Mouse (Mus musculus): ENCODE measurements at regions not wholly inside any gene's neighbourhood (a gene's known extent, or its start where the extent isn't known, plus 50 kb on each side); places are given as distances from the start of the nearest gene placed in this dataset.

DNA sequence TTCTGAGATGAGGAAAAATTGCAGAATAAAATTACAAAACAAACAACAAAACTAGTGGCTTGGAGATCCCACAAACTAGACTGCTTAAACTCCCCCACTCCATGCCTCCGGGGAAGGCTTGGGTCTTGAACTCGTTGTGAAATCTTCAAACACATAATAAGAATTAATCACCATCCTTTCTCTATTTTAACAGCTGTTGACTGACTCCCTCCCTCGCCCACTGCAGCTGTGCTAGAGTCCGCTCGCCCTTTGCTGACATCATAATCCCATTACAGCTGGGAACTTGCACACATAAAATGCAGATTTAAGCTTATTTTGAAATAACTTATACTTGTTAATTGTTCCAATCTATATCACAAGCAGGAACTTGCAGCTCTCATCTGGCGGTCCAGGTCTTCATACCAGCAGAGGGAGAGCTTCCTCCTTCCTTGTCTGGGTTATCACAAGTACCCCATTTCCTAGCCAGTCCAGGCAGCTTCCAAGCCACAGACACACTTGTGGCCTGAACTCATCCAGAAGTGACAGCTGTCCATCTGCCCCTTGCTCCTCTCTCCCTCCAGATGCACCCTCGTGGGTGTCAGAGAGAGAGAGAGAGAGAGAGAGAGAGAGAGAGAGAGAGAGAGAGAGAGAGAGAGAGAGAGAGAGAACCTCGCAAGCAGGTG lies 332.9 kb upstream of the Mki67 start:
- no peak for DNase-seq (ENCODE audit: low spot score)

DNA sequence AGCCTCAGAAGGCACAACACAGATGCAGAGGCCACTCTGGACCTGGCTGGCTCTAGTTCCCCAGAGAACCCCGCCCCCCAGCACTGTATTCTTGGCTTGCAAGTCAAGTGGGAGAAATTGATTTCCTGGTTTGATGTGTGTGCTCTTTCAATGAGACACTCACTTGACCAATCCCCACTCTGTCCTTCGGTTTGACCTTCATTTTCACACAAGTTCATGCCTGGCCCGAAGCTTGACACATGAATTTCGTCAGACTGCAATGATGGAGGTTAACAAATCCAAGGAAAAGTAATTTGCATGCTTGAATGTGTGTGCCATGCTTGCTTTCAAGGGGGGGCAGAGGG lies 333.4 kb upstream of the Mki67 start:
- DNase-seq (ENCODE audit: low spot score), result no peak

DNA sequence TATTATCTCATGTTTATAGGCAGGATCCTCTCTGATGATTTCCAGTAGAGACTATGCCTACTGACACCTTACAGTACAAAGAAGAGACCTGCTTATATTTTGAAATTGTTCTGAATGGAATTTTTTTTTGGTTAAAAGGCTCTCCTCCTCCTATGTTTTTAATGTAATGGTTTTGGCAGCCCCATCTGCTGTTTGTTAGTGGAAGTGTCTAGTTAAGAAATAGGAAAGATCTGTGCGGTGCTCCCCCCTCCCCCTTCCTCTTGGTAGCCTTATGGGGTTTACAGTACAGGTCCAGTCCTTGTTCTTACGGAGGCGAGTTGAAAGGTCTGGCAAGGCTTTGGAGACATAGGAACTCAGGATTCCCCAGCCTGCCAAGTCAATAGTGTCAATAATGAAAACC lies 334.0 kb upstream of the Mki67 start:
- no peak for DNase-seq (ENCODE audit: low spot score)

DNA sequence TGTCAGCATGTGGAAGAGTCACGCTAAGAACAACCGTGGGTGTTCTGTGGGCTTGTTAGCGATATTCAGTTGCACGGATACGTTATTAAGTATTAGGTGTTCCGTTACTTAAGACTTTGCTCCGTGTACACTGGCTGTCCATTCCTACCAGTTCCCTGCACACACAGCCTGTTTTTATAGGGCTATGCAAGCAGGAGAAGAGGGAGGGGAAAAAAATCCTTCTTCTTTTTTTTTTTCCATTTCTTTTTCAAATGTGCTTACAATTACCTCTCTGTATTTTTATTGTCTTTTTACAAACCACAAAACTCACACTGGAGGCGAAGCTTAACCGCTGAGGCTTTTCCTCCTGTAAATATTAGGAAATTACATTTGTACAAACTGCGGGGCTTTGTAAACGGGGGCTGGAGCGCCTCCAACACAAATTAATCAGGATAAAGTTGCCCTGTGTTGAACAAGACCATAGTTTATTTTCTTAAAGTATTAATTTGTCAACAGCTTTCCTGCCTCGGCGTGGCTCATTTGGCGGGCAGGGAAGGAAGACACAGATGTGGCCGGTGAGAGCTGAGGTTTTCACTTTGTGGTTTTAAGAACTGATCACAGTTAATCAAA lies 340.8 kb upstream of the Mki67 start:
- DNase-seq (ENCODE audit: low spot score), result no peak

DNA sequence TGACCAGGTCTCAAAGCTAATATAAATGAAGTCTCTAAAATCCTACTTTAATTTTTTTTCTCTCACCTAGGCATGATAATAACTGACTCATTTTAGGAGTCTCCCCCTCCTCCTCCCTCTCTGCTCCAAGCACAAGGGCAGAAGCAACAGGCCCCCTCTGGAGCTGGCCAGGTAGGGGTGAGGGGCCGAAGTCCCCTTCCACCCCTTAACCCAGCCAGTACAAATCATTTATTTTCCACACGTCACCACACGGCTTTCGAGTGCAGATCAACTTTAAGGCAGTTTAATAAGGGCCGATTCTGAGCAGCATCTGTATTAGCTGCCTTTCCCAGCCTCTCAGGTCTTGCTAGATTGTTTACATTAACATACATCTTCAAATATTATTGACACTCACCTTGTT lies 342.2 kb upstream of the Mki67 start:
- no peak for DNase-seq (ENCODE audit: low spot score)

DNA sequence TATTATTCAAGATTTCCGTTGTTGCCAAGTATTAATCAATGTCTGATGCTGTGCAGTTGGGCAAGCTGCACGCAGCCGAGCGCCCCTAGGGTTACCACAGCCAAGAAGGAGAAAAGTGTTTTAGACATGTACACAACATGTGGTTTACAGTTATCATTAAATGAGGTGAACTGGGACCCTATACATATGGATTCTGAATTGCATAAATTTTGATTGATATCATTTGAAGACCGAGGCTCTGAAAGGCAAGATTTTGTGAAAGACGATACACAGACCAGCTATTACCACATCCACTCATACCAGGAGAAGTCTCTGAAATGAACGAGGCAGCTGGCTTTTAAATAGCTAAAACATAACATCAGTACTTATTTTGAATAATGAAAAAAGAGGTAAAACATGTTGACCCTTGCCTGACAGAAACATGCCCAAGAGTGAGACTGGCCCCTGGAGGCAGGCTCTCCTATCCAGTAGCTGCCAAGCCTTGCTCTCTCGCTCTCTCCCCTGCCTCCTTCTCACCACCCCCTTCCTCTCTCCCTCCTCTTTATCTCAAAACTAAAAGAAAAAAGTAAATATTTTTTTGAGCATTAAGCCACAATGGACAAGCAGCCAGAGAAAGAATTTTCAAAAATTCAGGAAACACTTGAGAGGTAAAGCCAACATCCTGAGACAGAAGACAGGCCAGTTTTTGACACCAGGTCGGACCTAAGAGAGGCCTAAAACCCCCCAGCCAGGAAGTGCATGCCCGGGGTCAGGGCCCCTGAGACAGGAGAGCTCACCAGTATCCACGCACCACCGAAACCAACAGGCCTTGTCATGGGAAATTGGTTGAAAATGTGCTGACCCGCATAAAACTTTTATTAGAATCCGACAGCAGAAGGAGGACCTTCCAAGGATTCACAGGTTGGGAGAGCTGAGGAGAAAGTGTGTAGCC lies 342.9 kb upstream of the Mki67 start:
- no peak for DNase-seq (ENCODE audit: low spot score)

DNA sequence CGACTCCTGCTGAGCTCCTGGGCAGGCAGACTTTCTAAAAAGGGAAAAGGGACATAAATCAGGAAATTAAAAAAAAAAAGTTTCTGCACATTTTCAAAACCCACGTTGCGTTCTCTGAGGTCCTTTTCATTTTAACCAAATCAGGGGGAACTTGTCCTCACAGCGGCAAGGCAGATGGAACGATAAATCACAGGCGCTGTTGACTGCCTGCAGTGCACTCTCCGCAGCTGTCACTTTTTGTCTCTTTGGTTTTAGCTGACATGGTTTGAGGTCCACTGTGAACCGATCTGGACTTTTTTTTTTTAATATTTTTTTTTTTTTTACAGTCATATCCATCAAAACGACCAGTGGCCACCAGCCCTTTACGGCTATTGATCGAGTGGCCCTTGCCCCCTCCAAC lies 343.7 kb upstream of the Mki67 start:
- DNase-seq (ENCODE audit: low spot score), result no peak

DNA sequence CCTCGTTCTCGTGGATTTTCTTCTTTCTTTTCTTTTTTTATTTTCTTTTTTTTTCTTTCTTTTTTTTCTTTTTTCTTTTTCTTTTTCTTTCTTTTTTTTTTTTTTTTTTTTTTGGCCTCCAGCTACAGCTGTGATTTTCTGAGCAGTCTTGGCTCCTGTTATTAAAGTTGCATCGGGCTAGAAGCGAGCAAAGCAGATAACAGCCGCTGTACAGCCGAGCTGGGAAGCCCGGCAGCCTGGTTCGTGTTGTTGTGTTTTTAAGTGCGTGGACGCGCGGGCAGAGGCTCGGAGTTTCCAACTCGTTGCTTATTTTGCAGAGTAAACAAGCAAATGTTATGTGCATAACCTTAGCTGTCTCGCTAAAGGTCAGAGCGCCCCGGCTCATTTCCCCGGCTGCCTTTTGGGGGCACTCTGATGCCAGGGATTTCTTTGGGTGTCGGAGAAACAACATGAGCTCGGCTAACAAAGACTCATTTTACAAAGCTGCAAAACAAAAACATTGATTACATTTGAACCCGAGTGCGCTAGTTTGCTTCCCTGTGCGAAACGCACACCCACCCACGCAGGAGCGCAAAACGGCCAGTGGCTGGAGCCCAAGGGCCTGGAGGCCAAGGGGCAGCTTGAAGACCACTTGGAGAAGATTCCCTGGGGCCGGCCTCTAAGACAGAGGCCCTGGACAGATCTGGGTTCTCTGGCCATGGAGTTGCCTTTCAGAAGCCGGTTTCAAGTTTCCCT lies 344.3 kb upstream of the Mki67 start:
- DNase-seq (ENCODE audit: low spot score), result no peak

DNA sequence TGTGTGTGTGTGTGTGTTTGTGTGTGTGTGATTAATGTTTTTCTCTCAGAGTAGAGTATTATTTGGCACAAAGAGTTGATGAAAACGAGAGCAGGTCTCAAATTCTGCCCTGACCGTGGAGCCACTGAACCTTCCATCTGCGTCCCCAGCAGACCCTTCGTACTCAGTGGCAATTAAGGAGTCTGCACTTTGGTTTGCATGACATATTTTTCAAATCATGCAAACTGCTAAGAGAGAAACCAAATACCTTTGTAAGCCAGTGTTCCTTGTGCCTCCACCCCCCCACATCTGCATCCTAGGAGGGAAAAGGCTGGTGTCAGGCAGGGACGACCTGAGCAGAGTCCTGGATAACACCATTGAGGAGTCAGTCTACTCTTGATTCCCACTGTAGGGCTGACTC lies 346.5 kb upstream of the Mki67 start:
- no peak for DNase-seq (ENCODE audit: low spot score)

DNA sequence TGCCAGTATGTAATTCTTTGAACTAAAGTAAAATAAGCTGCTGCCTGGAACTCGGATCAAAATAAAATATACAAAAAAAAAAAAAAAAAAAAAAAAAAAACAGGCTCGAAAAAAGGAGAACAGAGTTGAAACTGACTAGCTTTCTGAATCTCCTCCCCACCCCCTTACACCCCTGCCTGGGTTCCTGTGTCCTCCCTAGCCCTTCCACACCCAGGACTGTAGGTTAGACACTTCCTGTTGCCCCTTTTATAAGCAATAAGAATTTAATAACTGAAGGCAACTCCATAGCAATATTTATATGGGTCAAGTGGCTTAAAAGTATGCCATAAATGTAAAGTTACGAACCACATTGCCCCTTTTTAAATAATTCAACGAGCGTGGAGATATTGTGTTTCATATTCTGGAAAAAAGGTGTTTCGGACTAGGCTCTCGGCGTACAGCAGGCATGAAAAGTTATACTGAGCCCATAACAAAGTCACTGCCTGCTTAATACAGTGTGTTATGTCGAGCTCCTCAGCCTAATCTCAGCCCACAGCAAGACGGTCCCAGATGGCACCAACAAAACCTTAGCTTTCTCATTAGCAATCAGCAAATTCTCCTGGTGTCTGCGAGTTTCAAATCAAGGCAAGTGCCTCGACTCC lies 349.0 kb upstream of the Mki67 start:
- no peak for DNase-seq (ENCODE audit: low spot score)

DNA sequence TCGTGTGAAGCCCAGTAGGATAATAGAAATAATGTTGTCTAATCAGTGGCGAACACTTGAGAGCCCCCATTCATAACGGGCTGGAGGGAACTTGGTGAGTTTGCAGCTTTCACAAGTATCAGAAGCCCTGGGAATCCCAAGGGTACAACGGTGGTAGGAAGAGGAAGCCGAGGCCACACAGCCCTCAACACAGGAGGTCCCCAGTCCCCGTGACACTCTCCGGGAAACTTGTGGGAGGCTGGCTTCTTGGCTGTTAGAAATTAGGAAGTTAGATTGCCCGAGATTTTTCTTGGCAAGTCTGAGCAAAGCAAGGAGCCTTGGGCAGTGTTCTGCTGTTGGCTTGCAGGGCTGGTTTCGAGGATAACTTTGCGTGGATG lies 349.5 kb upstream of the Mki67 start:
- no peak for DNase-seq (ENCODE audit: low spot score)

DNA sequence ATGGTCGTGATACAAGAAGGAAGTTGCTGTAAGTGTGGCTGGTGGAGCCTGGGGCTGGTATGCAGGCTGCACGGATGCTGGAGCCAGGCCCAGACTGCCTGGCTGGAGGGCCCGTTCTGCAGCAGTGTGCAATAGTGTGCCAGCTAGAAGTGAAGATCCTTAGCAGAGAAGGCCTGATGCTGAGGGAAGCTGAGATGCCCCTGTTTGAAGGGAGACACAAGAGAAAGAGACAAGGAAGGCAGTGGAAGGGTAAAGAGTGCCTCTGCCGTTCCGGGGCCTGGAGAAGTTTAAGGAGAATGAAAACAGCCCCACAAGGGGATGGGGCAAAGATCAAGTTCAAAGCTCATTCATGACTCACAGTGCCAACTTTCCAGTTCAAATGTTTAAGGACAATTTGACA lies 354.7 kb upstream of the Mki67 start:
- DNase-seq (ENCODE audit: low spot score), result no peak

DNA sequence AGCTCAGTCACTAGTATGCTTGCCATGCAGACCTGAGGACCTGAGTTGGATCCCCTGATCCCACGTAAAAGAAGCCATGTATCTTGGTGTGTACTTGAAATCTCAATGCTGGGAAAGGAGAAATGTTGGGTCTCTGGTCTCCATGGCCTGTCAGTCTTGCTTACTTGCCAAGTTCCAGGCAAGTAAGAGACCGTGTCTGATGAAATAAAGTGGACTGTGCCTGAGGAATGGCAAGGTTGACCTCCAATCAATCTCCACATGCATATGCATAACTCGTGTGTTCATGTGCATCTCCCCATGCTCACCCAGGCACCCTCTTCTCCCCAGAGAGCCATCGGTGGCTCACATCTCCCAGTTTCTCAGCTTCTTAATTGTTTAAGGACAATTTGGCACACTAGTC lies 355.2 kb upstream of the Mki67 start:
- no peak for DNase-seq (ENCODE audit: low spot score)

DNA sequence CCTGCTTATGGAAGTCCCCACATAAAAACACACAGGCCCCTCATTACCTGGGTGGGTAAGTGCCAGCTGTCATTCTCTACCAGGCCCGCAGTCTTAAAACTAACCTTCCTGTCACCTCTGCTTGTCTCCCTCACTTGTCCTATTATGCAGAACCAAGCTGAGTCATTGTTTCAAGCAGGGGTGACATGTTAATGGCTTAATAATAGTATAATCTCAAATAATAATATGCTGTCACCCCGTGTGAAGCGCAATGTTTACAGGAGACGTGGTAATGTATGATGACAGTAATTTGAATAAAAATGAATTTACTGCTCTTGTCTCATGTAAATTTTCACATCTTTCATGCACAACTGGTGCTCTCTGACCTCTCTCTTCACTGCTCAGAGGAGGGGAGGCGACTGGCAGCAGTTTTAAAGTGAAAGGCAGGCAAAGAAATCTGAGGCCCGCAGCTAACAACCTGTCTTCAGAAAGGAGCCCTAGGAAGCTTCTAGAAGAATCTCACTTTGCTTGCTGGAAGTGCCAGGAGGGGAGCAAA lies 357.2 kb upstream of the Mki67 start:
- DNase-seq (ENCODE audit: low spot score), result no peak

DNA sequence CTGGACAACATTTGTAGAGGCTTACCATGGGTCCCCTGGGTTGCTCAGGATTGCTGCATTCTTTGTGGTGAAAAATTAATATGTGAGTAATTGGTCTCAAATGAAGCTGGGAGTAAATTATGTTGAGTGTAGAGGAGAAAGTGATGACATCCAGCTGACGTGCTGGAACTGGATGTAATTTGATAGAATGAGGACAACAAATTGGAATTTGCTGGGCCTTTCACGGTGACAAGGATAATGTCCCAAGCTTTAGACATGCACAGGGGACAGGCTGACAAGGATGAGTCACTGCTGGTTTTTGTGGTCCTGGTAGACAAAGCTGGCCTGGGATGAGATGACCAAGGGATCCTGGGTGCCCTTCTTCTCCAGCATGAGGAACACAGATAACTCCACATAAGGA lies 357.9 kb upstream of the Mki67 start:
- DNase-seq (ENCODE audit: low spot score), result no peak

DNA sequence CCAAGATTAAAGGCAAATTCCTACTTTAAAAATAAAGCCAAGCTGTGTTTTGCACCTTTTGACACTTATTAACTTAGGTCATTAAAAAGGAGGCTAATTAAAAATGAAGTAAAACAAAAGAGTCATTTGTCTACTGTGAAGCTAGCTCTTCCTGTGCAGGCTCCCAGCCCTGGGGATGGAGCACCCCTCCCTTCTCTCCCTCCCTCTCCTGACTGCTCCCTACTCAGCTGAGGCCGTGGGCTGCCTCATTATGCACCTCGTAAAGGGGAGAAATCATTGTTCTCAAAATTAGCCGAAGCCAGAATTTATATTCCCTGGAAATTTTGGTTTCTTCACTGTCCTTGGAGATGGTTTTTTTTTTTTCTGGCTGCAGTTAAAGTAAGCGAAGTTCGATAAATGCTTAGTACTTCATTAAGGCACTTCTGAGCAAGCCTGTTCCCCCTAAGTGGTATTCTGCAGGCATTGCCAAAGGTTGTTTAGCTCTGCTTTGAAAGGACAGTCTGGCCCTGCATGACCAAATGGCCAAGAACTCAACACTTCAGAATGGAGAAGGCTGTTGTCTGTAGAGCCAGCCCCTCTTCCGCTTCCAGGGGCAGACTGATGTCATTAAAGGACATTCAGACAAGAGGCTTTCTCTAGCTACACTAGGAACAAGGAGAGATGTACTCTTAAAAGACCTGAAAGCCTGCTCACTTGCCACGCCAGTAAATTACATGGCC lies 365.5 kb upstream of the Mki67 start:
- no peak for DNase-seq (ENCODE audit: low spot score)

DNA sequence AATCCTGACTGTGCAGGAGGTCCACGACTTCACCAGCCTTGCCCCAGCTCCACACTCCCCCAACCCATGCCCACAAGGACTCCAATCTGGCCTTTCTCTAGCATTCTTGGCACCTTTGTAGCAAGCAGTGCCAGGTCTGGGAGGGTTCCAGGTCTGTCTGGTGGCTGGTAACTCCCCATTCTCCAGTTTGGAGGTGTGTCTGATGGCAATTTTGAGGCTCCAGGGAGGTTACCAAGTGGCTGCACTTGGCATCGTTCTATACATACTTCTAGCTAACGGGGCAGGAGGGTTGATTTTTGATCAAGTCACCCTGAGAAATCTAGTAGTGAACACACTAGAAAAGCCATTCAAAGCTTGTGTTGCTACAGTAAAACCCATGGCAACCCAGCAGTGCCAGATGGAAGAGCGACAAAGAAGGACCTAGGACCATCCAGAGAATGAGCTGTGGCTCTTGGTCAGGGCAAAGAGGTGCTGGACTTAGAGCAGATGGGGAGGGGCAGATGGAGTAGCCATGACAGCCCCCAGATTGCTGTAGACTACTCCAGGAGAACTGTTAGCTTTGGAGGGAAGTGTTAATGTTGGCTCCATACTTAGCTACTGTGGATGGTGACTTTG lies 366.2 kb upstream of the Mki67 start:
- DNase-seq (ENCODE audit: low spot score), result no peak

DNA sequence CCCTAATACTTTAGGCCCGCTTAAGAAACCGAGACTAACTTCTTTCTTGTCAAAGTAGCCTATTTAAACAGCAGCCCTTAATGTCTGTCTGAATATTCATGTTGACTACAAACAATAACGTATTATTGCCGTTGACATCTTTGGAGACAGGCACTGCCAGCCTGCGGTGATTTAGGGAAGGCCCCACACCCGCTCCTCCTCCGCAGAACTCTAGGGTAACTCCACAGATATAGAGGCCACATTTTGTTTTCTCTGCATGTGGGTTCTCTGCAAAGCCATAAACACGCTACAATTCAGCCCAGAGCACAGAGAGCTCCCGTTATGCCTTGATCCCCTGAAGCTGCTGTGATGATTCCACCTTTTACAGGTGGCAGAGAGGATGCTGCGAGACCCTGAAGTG lies 366.8 kb upstream of the Mki67 start:
- no peak for DNase-seq (ENCODE audit: low spot score)

DNA sequence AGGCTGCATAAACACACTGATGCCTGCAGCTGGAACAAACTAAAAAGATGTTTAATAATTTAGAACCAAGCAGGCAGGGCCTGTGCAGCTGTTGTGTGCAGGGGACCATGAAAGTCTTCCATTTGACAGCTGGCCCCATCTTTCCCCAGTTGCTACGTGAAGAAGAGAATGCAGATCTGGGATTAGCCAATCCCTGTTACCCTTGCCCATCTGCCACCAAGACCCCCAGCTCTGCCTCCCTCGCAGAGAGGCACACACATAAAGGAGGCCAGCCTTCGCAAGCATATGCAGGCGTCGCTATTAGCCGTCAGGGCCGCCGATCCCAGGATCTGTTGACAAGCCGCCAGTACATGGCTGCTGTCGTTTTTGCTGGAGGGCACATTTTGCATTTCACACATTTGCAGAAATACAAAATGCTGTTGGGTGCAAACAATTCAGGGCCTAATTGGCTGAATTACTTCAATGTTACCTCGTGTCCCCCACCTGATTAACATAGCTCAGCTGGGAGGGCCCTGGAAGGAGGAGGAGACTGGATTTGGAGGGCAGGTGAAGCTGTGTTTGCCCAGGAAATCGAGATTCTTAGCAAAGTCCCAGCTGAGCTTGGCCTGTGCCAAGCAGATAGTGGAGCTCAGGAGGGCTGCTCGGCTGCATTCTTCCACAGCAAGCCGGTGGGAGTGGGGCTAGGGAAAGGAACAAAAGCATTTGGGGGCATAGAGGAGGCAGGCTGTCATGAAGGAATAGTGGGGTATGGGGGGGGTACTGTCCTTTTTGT lies 367.6 kb upstream of the Mki67 start:
- DNase-seq (ENCODE audit: low spot score), result no peak

DNA sequence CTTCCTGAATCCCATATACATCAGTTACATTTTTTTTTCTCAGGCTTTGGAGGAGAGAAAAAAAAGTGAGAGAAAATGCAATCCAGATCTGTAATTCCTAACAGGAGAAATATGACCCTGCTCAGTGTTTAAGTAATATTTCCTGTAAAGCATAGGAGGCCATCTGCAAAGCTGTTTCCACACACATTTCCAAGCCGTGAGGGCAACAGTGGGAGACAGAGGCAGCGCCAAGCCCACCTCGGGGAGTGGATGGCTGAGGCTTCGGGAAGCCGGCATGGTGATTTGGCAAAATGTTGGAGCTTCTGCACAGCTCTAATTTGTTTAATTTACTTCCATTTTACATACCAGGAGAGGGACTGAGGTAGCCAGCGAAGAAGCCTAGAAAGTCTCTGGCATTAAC lies 372.6 kb upstream of the Mki67 start:
- DNase-seq (ENCODE audit: low spot score), result no peak
